Mouse (Mus musculus): ENCODE results near the gene Atf6. TPM values are rescaled to one million over a fixed set of nuclear protein-coding genes. Genes with fewer than 3 reads are reported as not detected.
A peak's percentile ranks its signal among the peaks of the same experiment; 100 is the strongest.

The Atf6 gene
- polyA plus RNA-seq, 1 experiment from 2014 or later: 9.8 TPM

DNA sequence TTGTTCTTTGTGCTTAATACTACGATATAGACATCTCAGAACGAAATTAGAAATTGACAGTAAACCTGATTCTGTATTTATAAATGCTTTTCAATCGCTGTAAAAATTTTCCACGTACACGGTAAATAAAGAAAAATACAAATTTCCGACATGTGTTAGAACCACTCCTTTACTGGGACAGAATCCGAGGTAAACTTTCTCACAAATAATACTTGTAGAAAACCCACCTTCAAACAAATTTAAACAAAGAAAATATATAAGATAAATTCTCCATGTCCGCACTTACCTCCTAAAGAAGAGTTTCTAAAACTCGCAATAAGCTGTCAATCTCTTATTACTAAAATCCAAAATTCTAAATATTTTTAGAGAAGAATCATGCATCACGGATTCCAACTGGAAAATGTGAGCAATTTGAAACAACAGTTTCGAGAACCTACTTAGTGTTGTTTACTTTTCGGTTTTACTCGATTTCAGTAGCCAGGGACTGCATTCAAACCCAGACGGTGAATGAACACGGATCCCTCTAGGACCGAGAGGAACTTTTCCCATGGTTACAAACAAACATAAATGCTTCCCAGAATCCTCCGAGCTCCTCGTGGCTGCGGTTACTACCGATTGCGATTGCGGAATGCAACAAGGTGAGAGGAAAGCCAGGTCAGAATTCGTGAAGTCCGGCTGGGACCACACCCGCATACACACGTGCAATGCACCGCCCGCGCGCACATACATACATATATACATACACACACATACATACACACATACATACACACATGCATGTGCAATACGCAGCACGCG, 735 bp upstream of the Atf6 start:
- Histone ChIP-seq H3K27ac (ENCODE audit: low read length) (peak overlapping the region; percentile 49; the same call in 1 of the 2 replicates), H3K4me3 (replicated peaks; ENCODE audit: low read length) (peak overlapping the region; percentile 81), H3K9me3 (replicated peaks; ENCODE audit: control insufficient read depth, low read length) (no peaks in the 10 kb centered on the region), H3K36me3 (ENCODE audit: control insufficient read depth, insufficient read depth, low read length) (no peaks in the 10 kb centered on the region), H3K27me3 (ENCODE audit: control insufficient read depth, insufficient read depth, low read length) (no peaks in the 10 kb centered on the region), H3K4me1 (ENCODE audit: control insufficient read depth, insufficient read depth, low read length) (no peaks in the 10 kb centered on the region), H3K4me2 (ENCODE audit: low read depth, low read length) (peak overlapping the region; percentile 69), H3K9ac (ENCODE audit: low read length) (peak overlapping the region; percentile 73)
- ATAC-seq (ENCODE audit: insufficient read depth, low FRiP score): peak; percentile 87
- WGBS: under 1% methylated on average over 33 of the region's 33 CpGs

DNA sequence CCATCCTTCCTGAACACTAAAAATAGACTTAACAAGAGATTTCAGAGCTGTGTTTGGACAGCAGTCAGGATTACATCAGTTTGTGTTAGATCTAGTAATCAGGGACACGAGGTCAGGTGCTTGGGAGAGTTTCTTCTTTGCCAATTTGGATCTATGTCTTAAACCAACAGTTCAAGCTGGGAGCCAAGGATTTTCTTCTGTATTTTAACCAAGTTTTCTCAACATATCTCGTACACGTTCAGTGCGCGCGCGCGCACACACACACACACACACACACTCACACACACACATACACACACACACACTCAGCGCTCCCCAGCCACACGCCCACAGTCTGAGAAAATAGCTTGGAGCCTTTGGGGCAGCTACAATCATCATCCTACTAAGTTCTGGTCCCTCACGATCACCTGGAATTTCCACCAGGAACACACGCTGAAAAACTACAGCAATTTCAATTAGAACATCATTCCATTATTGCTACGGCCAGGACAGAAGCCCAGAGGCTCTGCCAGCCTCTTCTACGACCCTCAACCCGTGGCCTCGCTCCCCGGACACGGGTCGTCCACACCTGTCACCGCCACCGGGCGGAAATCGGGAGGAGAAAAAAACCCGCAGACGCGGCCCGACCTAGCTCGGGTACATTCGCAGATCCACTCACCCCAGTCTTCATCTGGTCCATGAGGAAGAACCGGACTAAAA, 430 bp downstream of the Atf6 start:
- H3K27me3 ChIP-seq (ENCODE audit: control insufficient read depth, insufficient read depth, low read length): no peaks in the 10 kb centered on the region
- no peaks in the 10 kb centered on the region for H3K9me3 ChIP-seq (replicated peaks; ENCODE audit: control insufficient read depth, low read length)
- H3K36me3 ChIP-seq (ENCODE audit: control insufficient read depth, insufficient read depth, low read length): no peaks in the 10 kb centered on the region
- H3K4me3 ChIP-seq (replicated peaks; ENCODE audit: low read length): peak overlapping the region; percentile 81
- H3K9ac ChIP-seq (ENCODE audit: low read length): peak overlapping the region; percentile 90
- peak; percentile 60; the same call in 1 of the 2 replicates for ATAC-seq (ENCODE audit: insufficient read depth, low FRiP score)
- peak overlapping the region; percentile 73 for H3K4me2 ChIP-seq (ENCODE audit: low read depth, low read length)
- H3K4me1 ChIP-seq (ENCODE audit: control insufficient read depth, insufficient read depth, low read length): peaks cover 2% of the 10 kb centered on the region; the same call in 1 of the 2 replicates
- 2% methylated on average over 30 of the region's 30 CpGs for WGBS
- peak overlapping the region; percentile 71 for H3K27ac ChIP-seq (ENCODE audit: low read length)

DNA sequence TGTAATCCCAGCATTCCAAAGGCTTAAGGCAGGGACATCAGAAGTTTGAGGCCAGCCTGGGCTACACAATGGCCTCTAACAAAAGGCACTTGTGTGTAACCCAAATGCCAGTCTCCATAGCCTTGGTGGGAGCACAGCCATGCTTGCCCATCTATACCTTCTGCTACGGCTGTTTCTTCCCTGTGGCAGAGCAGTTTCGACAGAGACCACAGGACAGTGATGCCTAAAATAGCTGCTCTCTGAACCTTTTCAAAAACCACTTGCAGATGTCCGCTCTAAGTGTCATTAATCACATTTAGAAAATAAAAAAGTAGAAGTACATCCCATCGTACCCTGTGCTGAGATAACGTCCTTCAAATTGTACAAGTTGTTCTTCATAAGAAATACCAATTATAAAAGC, 2.2 kb downstream of the Atf6 start:
- no peak overlapping the region for H3K9ac ChIP-seq (ENCODE audit: low read length)
- ATAC-seq (ENCODE audit: insufficient read depth, low FRiP score): no peak
- H3K4me3 ChIP-seq (replicated peaks; ENCODE audit: low read length): no peak overlapping the region
- H3K4me1 ChIP-seq (ENCODE audit: control insufficient read depth, insufficient read depth, low read length): peaks cover 7% of the 10 kb centered on the region
- H3K27me3 ChIP-seq (ENCODE audit: control insufficient read depth, insufficient read depth, low read length): no peaks in the 10 kb centered on the region
- H3K27ac ChIP-seq (ENCODE audit: low read length): no peak overlapping the region
- no peaks in the 10 kb centered on the region for H3K36me3 ChIP-seq (ENCODE audit: control insufficient read depth, insufficient read depth, low read length)
- H3K4me2 ChIP-seq (ENCODE audit: low read depth, low read length): no peak overlapping the region
- H3K9me3 ChIP-seq (replicated peaks; ENCODE audit: control insufficient read depth, low read length): no peaks in the 10 kb centered on the region
- WGBS: 70% methylated on average over 5 of the region's 5 CpGs

DNA sequence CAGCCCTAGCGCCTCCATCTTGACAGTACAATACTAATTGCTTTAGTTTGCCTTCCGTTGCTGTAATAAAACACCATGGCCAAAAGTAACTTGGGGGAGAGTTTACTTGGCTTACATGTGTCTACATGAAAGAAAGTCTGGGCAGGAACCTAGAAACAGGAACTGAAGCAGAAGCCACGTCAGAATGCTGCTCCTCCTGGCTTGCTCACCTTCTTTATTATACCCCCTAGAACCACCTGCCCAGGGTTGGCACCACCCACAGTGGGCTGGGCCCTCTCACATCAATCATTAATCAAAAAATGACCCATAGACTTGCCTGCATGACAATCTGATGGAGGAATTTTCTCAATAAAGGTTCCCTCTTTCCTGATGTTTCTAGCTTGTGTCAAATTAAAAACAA, 2.8 kb downstream of the Atf6 start:
- 66% methylated on average over 3 of the region's 3 CpGs for WGBS
- Histone ChIP-seq H3K27ac (ENCODE audit: low read length) (no peak overlapping the region), H3K36me3 (ENCODE audit: control insufficient read depth, insufficient read depth, low read length) (no peaks in the 10 kb centered on the region), H3K4me3 (replicated peaks; ENCODE audit: low read length) (no peak overlapping the region), H3K27me3 (ENCODE audit: control insufficient read depth, insufficient read depth, low read length) (no peaks in the 10 kb centered on the region), H3K9ac (ENCODE audit: low read length) (no peak overlapping the region), H3K4me2 (ENCODE audit: low read depth, low read length) (no peak overlapping the region), H3K9me3 (replicated peaks; ENCODE audit: control insufficient read depth, low read length) (no peaks in the 10 kb centered on the region), H3K4me1 (ENCODE audit: control insufficient read depth, insufficient read depth, low read length) (peaks cover 7% of the 10 kb centered on the region)
- ATAC-seq (ENCODE audit: insufficient read depth, low FRiP score): no peak

DNA sequence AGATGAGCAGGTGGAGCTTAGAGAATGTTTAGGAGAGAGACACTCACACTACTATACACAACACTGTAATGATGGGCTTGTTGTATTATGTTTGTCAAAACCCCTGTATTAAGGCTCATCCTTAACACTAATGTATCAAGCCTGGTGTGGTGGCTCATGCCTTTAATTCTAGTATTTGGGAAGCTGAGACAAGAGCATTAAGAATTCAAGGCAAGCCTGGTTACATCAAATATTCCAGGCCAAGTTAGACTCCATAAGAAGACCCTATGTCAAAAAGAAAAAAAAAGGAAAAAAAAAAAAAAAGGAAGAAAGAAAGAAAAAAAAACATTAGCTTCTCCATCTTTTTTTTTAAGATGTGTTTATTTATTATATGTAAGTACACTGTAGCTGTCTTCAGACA, 3.3 kb downstream of the Atf6 start:
- no peak overlapping the region for H3K9ac ChIP-seq (ENCODE audit: low read length)
- peaks cover 7% of the 10 kb centered on the region for H3K4me1 ChIP-seq (ENCODE audit: control insufficient read depth, insufficient read depth, low read length)
- no peaks in the 10 kb centered on the region for H3K9me3 ChIP-seq (replicated peaks; ENCODE audit: control insufficient read depth, low read length)
- no peaks in the 10 kb centered on the region for H3K27me3 ChIP-seq (ENCODE audit: control insufficient read depth, insufficient read depth, low read length)
- no peak overlapping the region for H3K4me2 ChIP-seq (ENCODE audit: low read depth, low read length)
- H3K36me3 ChIP-seq (ENCODE audit: control insufficient read depth, insufficient read depth, low read length): no peaks in the 10 kb centered on the region
- ATAC-seq (ENCODE audit: insufficient read depth, low FRiP score): no peak
- no peak overlapping the region for H3K27ac ChIP-seq (ENCODE audit: low read length)
- H3K4me3 ChIP-seq (replicated peaks; ENCODE audit: low read length): no peak overlapping the region

DNA sequence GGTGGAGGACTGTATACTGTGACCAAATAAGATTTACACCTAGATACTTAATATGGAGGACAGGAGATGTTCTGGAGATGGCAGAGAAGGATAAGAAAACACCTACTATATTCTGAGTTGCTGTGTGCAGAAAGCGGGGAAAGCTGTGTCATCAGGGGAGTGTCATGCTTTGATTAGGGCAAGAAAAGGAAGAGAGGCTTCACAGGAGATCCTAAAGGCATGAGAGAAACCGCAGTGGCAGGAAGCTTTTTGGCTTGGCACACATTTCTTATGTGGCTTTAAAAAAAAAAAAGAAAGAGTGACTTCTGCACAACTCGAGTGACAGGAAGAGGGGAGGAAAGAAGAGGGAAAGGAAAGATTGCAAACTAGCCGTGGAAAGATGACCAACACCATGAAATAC, 4.5 kb downstream of the Atf6 start:
- peaks cover 7% of the 10 kb centered on the region for H3K4me1 ChIP-seq (ENCODE audit: control insufficient read depth, insufficient read depth, low read length)
- H3K27ac ChIP-seq (ENCODE audit: low read length): no peak overlapping the region
- no peaks in the 10 kb centered on the region for H3K9me3 ChIP-seq (replicated peaks; ENCODE audit: control insufficient read depth, low read length)
- H3K36me3 ChIP-seq (ENCODE audit: control insufficient read depth, insufficient read depth, low read length): no peaks in the 10 kb centered on the region
- WGBS: 55% methylated on average over 4 of the region's 4 CpGs
- H3K4me2 ChIP-seq (ENCODE audit: low read depth, low read length): no peak overlapping the region
- no peaks in the 10 kb centered on the region for H3K27me3 ChIP-seq (ENCODE audit: control insufficient read depth, insufficient read depth, low read length)
- no peak overlapping the region for H3K9ac ChIP-seq (ENCODE audit: low read length)
- no peak overlapping the region for H3K4me3 ChIP-seq (replicated peaks; ENCODE audit: low read length)
- ATAC-seq (ENCODE audit: insufficient read depth, low FRiP score): no peak

DNA sequence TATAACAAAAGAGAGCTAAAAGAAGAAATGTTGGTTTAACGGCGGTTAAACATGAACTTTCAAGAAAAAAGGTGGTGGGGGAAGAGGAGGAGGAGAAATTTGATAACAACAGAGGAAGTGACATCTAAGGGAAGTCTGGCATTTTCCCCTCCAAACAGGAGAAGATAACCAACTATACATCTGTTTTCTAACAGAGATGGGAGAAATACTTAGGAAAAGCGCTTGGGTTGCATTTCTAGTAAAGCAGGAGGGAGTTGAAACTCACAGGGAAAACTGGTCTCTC, 5.2 kb downstream of the Atf6 start:
- peak overlapping the region; percentile 36 for H3K4me2 ChIP-seq (ENCODE audit: low read depth, low read length)
- no peak for ATAC-seq (ENCODE audit: insufficient read depth, low FRiP score)

DNA sequence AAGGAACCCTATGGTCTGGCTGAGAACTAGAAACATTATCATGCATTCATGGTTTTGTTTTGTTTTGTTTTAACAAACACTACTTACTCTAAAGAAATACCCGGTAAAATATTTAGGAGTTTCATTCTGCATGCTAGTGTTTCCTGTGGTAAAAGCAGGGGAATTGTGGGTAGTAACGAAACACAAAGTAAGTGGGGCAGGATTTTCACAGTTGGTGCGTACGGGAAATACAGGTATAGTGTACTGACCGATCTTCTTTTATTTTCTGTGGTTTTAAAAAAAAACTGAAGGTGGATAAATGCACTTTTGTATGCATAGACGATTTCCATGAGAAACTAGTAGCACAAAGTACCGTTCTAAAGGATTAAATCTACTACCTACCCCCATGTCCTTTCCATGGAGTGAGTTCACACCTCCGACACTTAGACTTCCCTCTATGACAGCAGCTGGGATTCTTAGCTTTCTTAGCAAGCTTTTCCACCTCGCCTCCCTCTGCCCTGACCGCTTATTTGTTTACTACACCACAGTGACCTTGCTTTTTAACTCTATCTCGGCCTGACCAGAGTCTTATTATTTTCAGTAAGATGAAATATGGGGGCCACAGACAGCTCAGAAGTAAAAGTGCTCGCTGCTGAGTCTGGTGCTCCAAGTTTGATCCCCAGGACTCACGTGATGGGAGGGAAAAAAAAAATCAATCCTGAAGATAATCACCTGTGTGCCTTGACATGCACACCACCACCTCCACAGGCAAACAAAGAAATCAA, 5.7 kb downstream of the Atf6 start:
- H3K36me3 ChIP-seq (ENCODE audit: control insufficient read depth, insufficient read depth, low read length): no peaks in the 10 kb centered on the region
- H3K4me2 ChIP-seq (ENCODE audit: low read depth, low read length): peak overlapping the region; percentile 36
- H3K27me3 ChIP-seq (ENCODE audit: control insufficient read depth, insufficient read depth, low read length): no peaks in the 10 kb centered on the region
- no peaks in the 10 kb centered on the region for H3K9me3 ChIP-seq (replicated peaks; ENCODE audit: control insufficient read depth, low read length)
- H3K4me1 ChIP-seq (ENCODE audit: control insufficient read depth, insufficient read depth, low read length): peaks cover 7% of the 10 kb centered on the region
- H3K27ac ChIP-seq (ENCODE audit: low read length): no peak overlapping the region
- no peak overlapping the region for H3K4me3 ChIP-seq (replicated peaks; ENCODE audit: low read length)
- WGBS: 39% methylated on average over 13 of the region's 13 CpGs
- ATAC-seq (ENCODE audit: insufficient read depth, low FRiP score): no peak
- H3K9ac ChIP-seq (ENCODE audit: low read length): 0 out of 2 replicates have a peak overlapping the region, but pooled peaks have one; percentile 26

More for the DNA sequence above, 5.2 kb downstream of the Atf6 start:
- Histone ChIP-seq H3K9ac (ENCODE audit: low read length) (no peak overlapping the region), H3K36me3 (ENCODE audit: control insufficient read depth, insufficient read depth, low read length) (no peaks in the 10 kb centered on the region), H3K27me3 (ENCODE audit: control insufficient read depth, insufficient read depth, low read length) (no peaks in the 10 kb centered on the region), H3K4me1 (ENCODE audit: control insufficient read depth, insufficient read depth, low read length) (peaks cover 7% of the 10 kb centered on the region), H3K4me3 (replicated peaks; ENCODE audit: low read length) (no peak overlapping the region), H3K9me3 (replicated peaks; ENCODE audit: control insufficient read depth, low read length) (no peaks in the 10 kb centered on the region), H3K27ac (ENCODE audit: low read length) (no peak overlapping the region)
- 35% methylated on average over 3 of the region's 3 CpGs for WGBS

DNA sequence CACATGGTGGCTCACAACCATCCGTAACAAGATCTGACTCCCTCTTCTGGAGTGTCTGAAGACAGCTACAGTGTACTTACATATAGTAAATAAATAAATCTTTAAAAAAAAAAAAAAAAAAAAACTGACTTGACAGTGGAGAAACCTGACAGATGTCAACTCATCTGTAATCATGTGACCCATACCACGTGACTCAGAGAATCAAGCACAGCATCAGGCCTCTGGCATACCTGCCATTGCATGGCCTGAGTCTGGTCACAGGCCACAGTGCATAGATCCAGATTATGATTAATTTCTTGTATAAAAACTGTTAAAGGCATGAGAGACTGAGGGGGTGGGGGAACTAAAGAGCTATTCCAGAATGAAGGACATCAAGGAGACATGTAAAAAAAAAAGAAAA, 8.7 kb downstream of the Atf6 start:
- WGBS: 59% methylated on average over 2 of the region's 2 CpGs
- Histone ChIP-seq H3K4me3 (replicated peaks; ENCODE audit: low read length) (no peak overlapping the region), H3K4me1 (ENCODE audit: control insufficient read depth, insufficient read depth, low read length) (peaks cover 7% of the 10 kb centered on the region), H3K27ac (ENCODE audit: low read length) (no peak overlapping the region), H3K36me3 (ENCODE audit: control insufficient read depth, insufficient read depth, low read length) (no peaks in the 10 kb centered on the region), H3K9ac (ENCODE audit: low read length) (no peak overlapping the region), H3K27me3 (ENCODE audit: control insufficient read depth, insufficient read depth, low read length) (no peaks in the 10 kb centered on the region), H3K9me3 (replicated peaks; ENCODE audit: control insufficient read depth, low read length) (no peaks in the 10 kb centered on the region), H3K4me2 (ENCODE audit: low read depth, low read length) (no peak overlapping the region)
- ATAC-seq (ENCODE audit: insufficient read depth, low FRiP score): no peak
